Mouse (Mus musculus): Measurements from ENCODE around the gene Gm14151. TPM values are rescaled to one million over a fixed set of nuclear protein-coding genes. Genes with fewer than 3 reads are reported as not detected.

The Gm14151 gene
- not detected for polyA plus RNA-seq (2017; shearing (Covaris generic))

DNA sequence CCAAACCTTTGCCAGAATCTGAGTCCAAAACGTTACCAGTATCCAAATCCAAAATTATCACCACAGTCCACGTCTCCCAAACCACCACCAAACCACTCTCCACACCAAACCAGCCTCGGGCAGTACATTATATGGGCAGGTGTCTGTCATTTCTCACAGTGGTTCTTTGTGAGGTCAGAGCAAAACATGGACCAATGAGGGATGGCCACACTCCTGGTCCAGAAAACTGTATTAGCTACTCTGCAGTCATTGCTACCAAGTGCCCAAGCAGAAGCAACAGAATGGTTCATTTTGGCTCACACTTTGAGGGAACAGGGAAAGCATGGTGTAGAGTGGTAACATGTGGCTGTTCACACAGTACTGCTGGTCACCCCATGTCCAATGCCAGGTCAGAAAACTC is at the start of gene Gm14151:
Gene Gm14151 (minus strand): TSS at position 101 of the 400 bp plus-strand sequence.

DNA sequence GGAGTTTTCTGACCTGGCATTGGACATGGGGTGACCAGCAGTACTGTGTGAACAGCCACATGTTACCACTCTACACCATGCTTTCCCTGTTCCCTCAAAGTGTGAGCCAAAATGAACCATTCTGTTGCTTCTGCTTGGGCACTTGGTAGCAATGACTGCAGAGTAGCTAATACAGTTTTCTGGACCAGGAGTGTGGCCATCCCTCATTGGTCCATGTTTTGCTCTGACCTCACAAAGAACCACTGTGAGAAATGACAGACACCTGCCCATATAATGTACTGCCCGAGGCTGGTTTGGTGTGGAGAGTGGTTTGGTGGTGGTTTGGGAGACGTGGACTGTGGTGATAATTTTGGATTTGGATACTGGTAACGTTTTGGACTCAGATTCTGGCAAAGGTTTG is 5.8 kb upstream of the Gm14151 start, which contains the start of gene Gm14147:
Gene Gm14147 (plus strand): TSS at position 301 of the 400 bp plus-strand sequence.

DNA sequence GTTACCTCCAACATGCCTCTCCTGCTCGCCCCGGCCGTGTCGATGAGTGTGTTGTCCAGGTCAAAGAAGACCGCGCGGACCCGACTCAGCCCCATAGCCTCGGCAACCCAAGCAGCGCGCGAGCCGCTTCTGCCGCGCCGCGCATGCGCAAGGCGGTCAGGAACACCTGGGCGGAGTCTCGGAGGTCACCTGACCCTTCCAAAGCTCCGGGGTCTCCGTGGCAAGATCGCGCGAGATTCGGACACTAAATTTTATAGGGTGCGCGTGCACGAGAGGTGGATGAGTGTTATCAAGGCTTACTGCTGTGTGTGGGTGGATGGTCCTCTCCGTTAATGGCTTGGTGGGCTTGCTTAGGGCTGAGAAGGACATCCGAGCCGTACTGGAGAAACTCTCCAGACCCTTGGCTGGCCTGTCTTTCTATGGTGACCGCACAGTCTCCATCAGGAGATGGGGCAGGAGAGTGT is 52.9 kb downstream of the Gm14151 start, which contains the start of the genes Ninl and Nanp:
Gene Ninl (minus strand): TSS at position 151 of the 464 bp plus-strand sequence.
Gene Nanp (minus strand): TSS at position 167 of the 464 bp plus-strand sequence.

Other genes starting within 250 kb of the Gm14151 start
- gene Abhd12, start 187.6 kb downstream of the Gm14151 start, polyA plus RNA-seq (2017; shearing (Covaris generic)) = 17.8 TPM
- 5.5 TPM for gene Gins1, start 186.9 kb downstream of the Gm14151 start, polyA plus RNA-seq (2017; shearing (Covaris generic))
- gene Ninl, start 53.0 kb downstream of the Gm14151 start, polyA plus RNA-seq (2017; shearing (Covaris generic)) = 1.2 TPM
- gene Nanp, start 53.0 kb downstream of the Gm14151 start, polyA plus RNA-seq (2017; shearing (Covaris generic)) = 39.2 TPM
- gene Gm14147, start 5.9 kb upstream of the Gm14151 start, polyA plus RNA-seq (2017; shearing (Covaris generic)) = not detected